Mouse (Mus musculus) CH12.LX (cell line): ENCODE results near the gene Pla2g7. TPM values are rescaled to one million over a fixed set of nuclear protein-coding genes. Genes with fewer than 3 reads are reported as not detected.

Experiments
- DNase-seq: peaks from one replicate; pipeline ENCODE4 v3.0.0-alpha.2; 2013; ENCODE audit errors: extremely low read depth
- H3K27ac ChIP-seq: 2 replicates; pipeline ENCODE4 v1.5.1; 2012; ENCODE audit warnings: low read depth, mild to moderate bottlenecking, control low read depth, moderate library complexity; ENCODE audit not compliant: insufficient read depth
- H3K27me3 ChIP-seq: replicated peaks from 2 replicates; pipeline ENCODE3; 2012; ENCODE audit warnings: inconsistent platforms
- H3K36me3 ChIP-seq, 2 experiments: replicated peaks in 1 of 2; 2 replicates each; pipeline versions ENCODE3 to v1.6.1; 2012; ENCODE audit warnings: inconsistent platforms in 1 of 2, low read length in 1 of 2, mild to moderate bottlenecking in 1 of 2, mixed read lengths in 1 of 2, moderate library complexity in 1 of 2; ENCODE audit not compliant: control insufficient read depth in 1 of 2, insufficient read depth in 1 of 2
- H3K4me1 ChIP-seq, 2 experiments: 2 replicates each; pipeline ENCODE4 v1.6.1; 2012; ENCODE audit warnings: inconsistent platforms in 1 of 2, moderate library complexity in 1 of 2; ENCODE audit not compliant: insufficient read depth in 2 of 2, control insufficient read depth in 1 of 2
- H3K4me2 ChIP-seq: 2 replicates; pipeline ENCODE4 v1.6.1; 2012; ENCODE audit warnings: low read depth, mild to moderate bottlenecking, control low read depth; ENCODE audit not compliant: poor library complexity, insufficient read depth, severe bottlenecking
- H3K4me3 ChIP-seq, 3 experiments: fragments of 150-350 bp in 1 of 3; sonication (generic) in 1 of 3; replicated peaks in 1 of 3; 2 replicates each; pipeline versions ENCODE3 to v1.5.1; 2011 to 2012; ENCODE audit warnings: low read depth in 2 of 3, low read length in 2 of 3, mild to moderate bottlenecking in 2 of 3, moderate library complexity in 2 of 3, control low read depth in 1 of 3, improper control_type of control experiment in 1 of 3, inconsistent platforms in 1 of 3, mixed read lengths in 1 of 3; ENCODE audit not compliant: poor library complexity in 1 of 3
- H3K79me2 ChIP-seq: replicated peaks from 2 replicates; pipeline ENCODE4 v1.6.1; 2012; ENCODE audit warnings: mild to moderate bottlenecking, moderate library complexity; ENCODE audit not compliant: control insufficient read depth, poor library complexity, insufficient read depth, severe bottlenecking; ENCODE audit errors: extremely low read depth
- H3K9ac ChIP-seq: 2 replicates; pipeline ENCODE4 v1.6.1; 2012; ENCODE audit warnings: low read depth, mild to moderate bottlenecking, control low read depth, moderate library complexity; ENCODE audit not compliant: insufficient read depth
- H3K9me3 ChIP-seq: replicated peaks from 2 replicates; pipeline ENCODE3; 2012; ENCODE audit warnings: low read length, inconsistent platforms, mixed read lengths
- BHLHE40 ChIP-seq: IDR thresholded peaks from 2 replicates; pipeline ENCODE4 v1.6.1; 2011; ENCODE audit warnings: mild to moderate bottlenecking, low read depth, low read length, improper control_type of control experiment
- CHD2 ChIP-seq: IDR thresholded peaks from 2 replicates; pipeline ENCODE4 v1.6.1; 2011; ENCODE audit warnings: low read length, improper control_type of control experiment
- E2F4 ChIP-seq: IDR thresholded peaks from 2 replicates; pipeline ENCODE4 v1.6.1; 2011; ENCODE audit warnings: low read depth, low read length, improper control_type of control experiment; ENCODE audit not compliant: insufficient replicate concordance
- ELF1 ChIP-seq: IDR thresholded peaks from 2 replicates; pipeline ENCODE4 v1.6.1; 2014; ENCODE audit warnings: low read depth, mild to moderate bottlenecking, inconsistent platforms, low read length, improper control_type of control experiment
- EP300 ChIP-seq: IDR thresholded peaks from 2 replicates; pipeline ENCODE4 v1.6.1; 2011; ENCODE audit warnings: low read length, improper control_type of control experiment
- GABPA ChIP-seq: IDR thresholded peaks from 2 replicates; pipeline ENCODE4 v1.6.1; 2012; ENCODE audit warnings: low read depth, low read length, improper control_type of control experiment, inconsistent platforms; ENCODE audit not compliant: insufficient replicate concordance
- HCFC1 ChIP-seq: IDR thresholded peaks from 2 replicates; pipeline ENCODE4 v1.6.1; 2012; ENCODE audit warnings: low read depth, mild to moderate bottlenecking, inconsistent platforms, low read length, improper control_type of control experiment
- JUN ChIP-seq: IDR thresholded peaks from 2 replicates; pipeline ENCODE4 v1.6.1; 2011; ENCODE audit warnings: low read depth, mild to moderate bottlenecking, low read length, improper control_type of control experiment, moderate library complexity; ENCODE audit not compliant: insufficient read depth
- JUND ChIP-seq: conservative IDR thresholded peaks from 2 replicates; pipeline ENCODE4 v1.6.1; 2011; ENCODE audit warnings: low read depth, low read length, improper control_type of control experiment
- KAT2A ChIP-seq: IDR thresholded peaks from 2 replicates; pipeline ENCODE4 v1.6.1; 2012; ENCODE audit warnings: low read length, improper control_type of control experiment, inconsistent platforms; ENCODE audit not compliant: insufficient replicate concordance
- MAFK ChIP-seq: IDR thresholded peaks from 2 replicates; pipeline ENCODE4 v1.6.1; 2011; ENCODE audit warnings: low read length, improper control_type of control experiment; ENCODE audit not compliant: insufficient replicate concordance
- MEF2A ChIP-seq: IDR thresholded peaks from 2 replicates; pipeline ENCODE4 v1.6.1; 2014; ENCODE audit warnings: low read depth, mild to moderate bottlenecking, inconsistent platforms, low read length, improper control_type of control experiment, borderline replicate concordance
- MXI1 ChIP-seq: IDR thresholded peaks from 2 replicates; pipeline ENCODE4 v1.6.1; 2011; ENCODE audit warnings: mild to moderate bottlenecking, low read depth, low read length, improper control_type of control experiment
- NELFE ChIP-seq: IDR thresholded peaks from 2 replicates; pipeline ENCODE4 v1.6.1; 2011; ENCODE audit warnings: low read depth, low read length, improper control_type of control experiment
- NRF1 ChIP-seq: IDR thresholded peaks from 2 replicates; pipeline ENCODE4 v1.6.1; 2014; ENCODE audit warnings: low read depth, mild to moderate bottlenecking, inconsistent platforms, low read length, improper control_type of control experiment, moderate library complexity
- PAX5 ChIP-seq: IDR thresholded peaks from 2 replicates; pipeline ENCODE4 v1.6.1; 2012; ENCODE audit warnings: low read length, inconsistent platforms, mixed read lengths
- POLR2A ChIP-seq: IDR thresholded peaks from 2 replicates; pipeline ENCODE4 v1.6.1; 2011; ENCODE audit warnings: low read depth, mild to moderate bottlenecking, improper control_type of control experiment, low read length
- POLR2AphosphoS2 ChIP-seq: IDR thresholded peaks from 2 replicates; pipeline ENCODE4 v1.6.1; 2011; ENCODE audit warnings: low read depth, low read length, improper control_type of control experiment
- RCOR1 ChIP-seq: conservative IDR thresholded peaks from 2 replicates; pipeline ENCODE4 v1.6.1; 2012; ENCODE audit warnings: low read depth, mild to moderate bottlenecking, inconsistent platforms, low read length, improper control_type of control experiment
- SMC3 ChIP-seq: IDR thresholded peaks from 2 replicates; pipeline ENCODE4 v1.6.1; 2011; ENCODE audit warnings: low read depth, low read length, improper control_type of control experiment
- TBP ChIP-seq: conservative IDR thresholded peaks from 2 replicates; pipeline ENCODE4 v1.6.1; 2011; ENCODE audit warnings: low read depth, low read length, improper control_type of control experiment
- TCF12 ChIP-seq: IDR thresholded peaks from 2 replicates; pipeline ENCODE4 v1.6.1; 2014; ENCODE audit warnings: low read depth, mild to moderate bottlenecking, inconsistent platforms, low read length, improper control_type of control experiment
- USF1 ChIP-seq: IDR thresholded peaks from 2 replicates; pipeline ENCODE4 v1.6.1; 2014; ENCODE audit warnings: low read depth, mild to moderate bottlenecking, inconsistent platforms, low read length, improper control_type of control experiment
- USF2 ChIP-seq: conservative IDR thresholded peaks from 2 replicates; pipeline ENCODE4 v1.6.1; 2011; ENCODE audit warnings: low read depth, low read length, improper control_type of control experiment
- ZC3H11A ChIP-seq: IDR thresholded peaks from 2 replicates; pipeline ENCODE4 v1.6.1; 2012; ENCODE audit warnings: low read depth, mild to moderate bottlenecking, inconsistent platforms, low read length, improper control_type of control experiment
- ZKSCAN1 ChIP-seq: IDR thresholded peaks from 2 replicates; pipeline ENCODE4 v1.6.1; 2012; ENCODE audit warnings: low read depth, inconsistent platforms, low read length, improper control_type of control experiment, borderline replicate concordance
- dilution Hi-C: fragments of 300-500 bp; cut with MboI; formaldehyde crosslinking; loops from 2 replicates; pipeline ENCODE4 v1.14.3; 2020; ENCODE audit warnings: low sequenced_read_pairs; ENCODE audit not compliant: extremely low pct_unique_long_range_greater_than_20kb, extremely low pct_ligation_motif_present
- in situ Hi-C: fragments of 300-500 bp; cut with MboI; formaldehyde crosslinking; loops from 3 replicates; pipeline ENCODE4 v1.14.3; 2019; ENCODE audit warnings: low sequenced_read_pairs, low pct_ligation_motif_present, low pct_unique_long_range_greater_than_20kb, mixed read lengths
- polyA plus RNA-seq: library from polyadenylated mRNA; unstranded; fragments of >175 nt; gene quantifications from 2 replicates; pipeline ENCODE4 v1.2.1, GENCODE M21; 2012; ENCODE audit warnings: low read depth; ENCODE audit not compliant: insufficient read length
- total RNA-seq, 2 experiments: library from RNA; depleted of rRNA; stranded (reverse); fragments of 300-350 nt in 1 of 2; fragments of >200 nt in 1 of 2; gene quantifications; 2 replicates each; pipeline ENCODE4 v1.2.3; 2012 to 2014

Gene Pla2g7
- total and polyA plus RNA-seq, 3 experiments = 0.27 TPM; not detected in 2

- Histone ChIP-seq H3K36me3 (no peaks in the 10 kb centered on the region), H3K9ac (no peak overlapping the region), H3K9me3 (peaks cover 37% of the 10 kb centered on the region), H3K27ac (no peak overlapping the region), H3K4me2 (no peak overlapping the region), H3K4me3 (no peak overlapping the region), H3K27me3 (no peaks in the 10 kb centered on the region), H3K4me1 (no peaks in the 10 kb centered on the region), H3K79me2 (no peaks in the 10 kb centered on the region)
- TF ChIP-seq POLR2A (no peak), SMC3 (no peak), TCF12 (no peak), MXI1 (no peak), MEF2A (no peak), BHLHE40 (no peak), CHD2 (no peak), ZKSCAN1 (no peak), MAFK (no peak), RCOR1 (no peak), POLR2AphosphoS2 (no peak), NRF1 (no peak), EP300 (no peak), PAX5 (no peak), E2F4 (no peak), GABPA (no peak), ZC3H11A (no peak)
- dilution Hi-C loops (no loop called here), in situ Hi-C loops (no loop called here)
- no peak for DNase-seq
Observed at GRCm38 (mm10) chr17:43581012-43581467, 13.1 kb downstream of the Pla2g7 start.

- in situ Hi-C loops (no loop called here), dilution Hi-C loops (no loop called here)
- no peak overlapping the region for H3K27ac ChIP-seq
- H3K9ac ChIP-seq = no peak overlapping the region
- H3K4me1 ChIP-seq = no peaks in the 10 kb centered on the region
- H3K79me2 ChIP-seq = no peaks in the 10 kb centered on the region
- no peak overlapping the region for H3K4me3 ChIP-seq
- no peaks in the 10 kb centered on the region for H3K36me3 ChIP-seq
- TF ChIP-seq JUN (no peak), MEF2A (no peak), TBP (no peak), KAT2A (no peak), ZKSCAN1 (no peak), USF2 (no peak), MAFK (no peak), ELF1 (no peak), CHD2 (no peak), JUND (no peak), BHLHE40 (no peak), POLR2A (no peak), HCFC1 (no peak), NELFE (no peak), USF1 (no peak), SMC3 (no peak)
- H3K27me3 ChIP-seq = no peaks in the 10 kb centered on the region
- DNase-seq = no peak
- peaks cover 41% of the 10 kb centered on the region for H3K9me3 ChIP-seq
- no peak overlapping the region for H3K4me2 ChIP-seq
Observed at GRCm38 (mm10) chr17:43584771-43585170, 16.9 kb downstream of the Pla2g7 start.
